Mouse (Mus musculus) ES-Bruce4 (cell line): ENCODE results near the gene Medag.

Source experiments
- CTCF ChIP-seq: IDR thresholded peaks from one replicate; pipeline ENCODE4 v1.8.1; 2011; ENCODE audit warnings: low read depth, low read length
- EP300 ChIP-seq: IDR thresholded peaks from 2 replicates; pipeline ENCODE4 v1.6.1; 2011; ENCODE audit warnings: low read depth, low read length; ENCODE audit not compliant: insufficient read depth
- POLR2A ChIP-seq: IDR thresholded peaks from one replicate; pipeline ENCODE4 v1.8.1; 2011; ENCODE audit warnings: low read length; ENCODE audit not compliant: insufficient read depth

DNA sequence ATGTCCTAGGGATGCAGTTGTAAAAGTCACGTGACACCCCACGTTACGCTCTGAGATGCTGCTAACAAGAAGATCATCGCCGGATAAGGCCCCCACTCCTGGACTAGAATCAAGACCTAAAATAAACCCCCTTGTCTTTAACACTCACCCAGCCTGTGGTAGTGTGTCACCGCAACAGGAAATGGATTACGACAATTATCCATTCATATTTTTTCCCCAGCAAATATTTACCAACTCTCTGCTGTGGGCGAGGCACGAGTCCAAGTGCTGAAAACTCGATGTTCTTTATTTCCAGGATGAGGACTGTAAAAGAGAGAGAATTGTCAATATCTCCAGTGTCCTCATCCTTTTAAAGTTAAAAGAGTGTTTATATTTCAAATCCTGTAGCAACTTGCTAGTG is 9.5 kb upstream of the Medag start:
- no peak for TF ChIP-seq POLR2A
- TF ChIP-seq CTCF = no peak
- TF ChIP-seq EP300 = no peak
